Mouse (Mus musculus) kidney, embryonic 15.5 days (tissue): ENCODE measurements around the gene Klhl9. TPM values are rescaled to one million over a fixed set of nuclear protein-coding genes. Genes with fewer than 3 reads are reported as not detected.
"Not testable (repeated sequence)": the region's sequence is repeated elsewhere in the genome, so short reads cannot be mapped to it uniquely, and the experiment has no call there.

Experiments used
- ATAC-seq: fragments of 200-750 bp; cut with Nextera tagmentation; replicated peaks from 2 replicates; pipeline ENCODE4 v1.8.0; 2017; ENCODE audit warnings: moderate TSS enrichment; ENCODE audit not compliant: low FRiP score
- H3K27ac ChIP-seq: fragments of 300-500 bp; sonication (generic); 2 replicates; pipeline ENCODE4 v1.5.1; 2015; ENCODE audit warnings: mild to moderate bottlenecking, inconsistent platforms
- H3K27me3 ChIP-seq: fragments of 300-500 bp; sonication (generic); 2 replicates; pipeline ENCODE4 v1.6.1; 2015; ENCODE audit warnings: inconsistent platforms
- H3K36me3 ChIP-seq: fragments of 300-500 bp; sonication (generic); 2 replicates; pipeline ENCODE4 v1.6.1; 2015; ENCODE audit warnings: inconsistent platforms
- H3K4me1 ChIP-seq: fragments of 300-500 bp; sonication (generic); 2 replicates; pipeline ENCODE4 v1.6.1; 2015; ENCODE audit warnings: inconsistent platforms
- H3K4me2 ChIP-seq: fragments of 300-500 bp; sonication (generic); 2 replicates; pipeline ENCODE4 v1.6.1; 2015; ENCODE audit warnings: moderate library complexity, mild to moderate bottlenecking, inconsistent platforms
- H3K4me3 ChIP-seq: fragments of 300-500 bp; sonication (generic); replicated peaks from 2 replicates; pipeline ENCODE4 v1.5.1; 2015; ENCODE audit warnings: mild to moderate bottlenecking, inconsistent platforms
- H3K9ac ChIP-seq: fragments of 300-500 bp; sonication (generic); 2 replicates; pipeline ENCODE4 v1.6.1; 2015; ENCODE audit warnings: mild to moderate bottlenecking, inconsistent platforms
- H3K9me3 ChIP-seq: fragments of 300-500 bp; sonication (generic); replicated peaks from 2 replicates; pipeline ENCODE4 v1.6.1; 2016; ENCODE audit warnings: inconsistent platforms
- WGBS: fragments of 180-500 bp; shearing (Covaris S2); methylation state at CpG from one replicate; pipeline ENCODE4 v1.1.7; 2015; ENCODE audit warnings: mixed read lengths; 5-methylcytosine and 5-hydroxymethylcytosine counted together
- polyA plus RNA-seq: library from polyadenylated mRNA; unstranded; fragments of >200 nt; fragmentation: Nextera tagmentation; extraction: Ambion mirVana; gene quantifications from 2 replicates; pipeline ENCODE4 v1.2.1, GENCODE M21; 2015

The Klhl9 gene
- polyA plus RNA-seq = 95.2 and 103 TPM in 2 replicates

DNA sequence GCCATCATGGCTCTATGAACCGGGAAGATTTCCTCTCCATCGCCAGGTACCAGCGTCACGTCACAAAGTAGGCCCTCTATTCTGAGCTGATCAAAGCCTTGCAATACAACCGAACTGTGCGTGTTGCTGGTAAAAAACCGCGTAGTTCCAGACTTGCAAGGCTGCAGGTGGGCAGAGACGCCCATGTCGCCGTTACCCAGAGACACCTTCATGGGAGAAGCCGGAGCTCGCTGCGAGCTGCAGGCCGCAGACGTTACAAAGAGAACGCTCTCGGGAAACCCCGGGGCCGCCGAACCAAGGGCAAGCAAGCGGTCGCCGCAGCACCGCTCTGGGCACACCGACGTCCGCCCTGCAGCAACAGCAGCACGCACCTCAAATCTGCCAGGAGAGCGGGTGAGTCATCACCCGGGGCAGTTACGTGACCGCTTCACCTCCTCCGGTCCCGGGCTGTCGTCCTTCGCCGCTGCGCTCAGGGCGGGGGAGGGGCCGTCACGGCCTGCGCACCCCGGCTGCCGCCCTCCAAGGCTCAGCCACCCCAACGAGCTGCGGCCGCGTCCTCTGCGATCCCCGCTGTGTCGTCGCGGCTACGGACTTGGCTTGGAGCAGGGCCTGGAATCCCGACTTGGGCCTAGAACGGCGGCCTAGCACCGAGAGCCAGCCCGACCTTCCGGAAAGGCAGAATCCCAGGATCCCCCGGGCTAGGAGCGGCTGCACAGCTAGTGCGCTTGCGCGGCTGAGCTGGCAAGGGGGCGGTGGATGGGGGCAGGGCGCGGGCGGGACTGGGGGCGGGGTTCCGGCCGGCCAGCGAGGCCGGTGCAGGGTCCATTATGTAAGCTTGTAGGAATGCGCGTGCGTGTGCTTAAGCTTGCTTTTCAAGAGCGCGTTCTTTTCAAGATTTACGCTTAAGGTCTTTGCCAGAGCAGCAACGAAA lies at the start of gene Klhl9, which contains the start of gene Gm26566:
Klhl9 (minus strand) TSS at position 675 of the 931 bp plus-strand sequence.
Gm26566 (plus strand) TSS at position 15 of the 931 bp plus-strand sequence.
- peak within 1 kb of the TSS; percentile 99 for H3K27ac ChIP-seq
- H3K4me2 ChIP-seq = peak within 1 kb of the TSS; percentile 77
- peaks cover 25% of the 10 kb centered on the region for H3K4me1 ChIP-seq
- ATAC-seq = peak; percentile 96
- under 1% methylated on average over 82 of the region's 82 CpGs for WGBS
- peak within 1 kb of the TSS; percentile 99 for H3K9ac ChIP-seq
- H3K4me3 ChIP-seq = peak within 1 kb of the TSS; percentile 92
- H3K27me3 ChIP-seq = no peaks in the 10 kb centered on the region
- peaks cover 17% of the 10 kb centered on the region for H3K36me3 ChIP-seq
- no peaks in the 10 kb centered on the region for H3K9me3 ChIP-seq

DNA sequence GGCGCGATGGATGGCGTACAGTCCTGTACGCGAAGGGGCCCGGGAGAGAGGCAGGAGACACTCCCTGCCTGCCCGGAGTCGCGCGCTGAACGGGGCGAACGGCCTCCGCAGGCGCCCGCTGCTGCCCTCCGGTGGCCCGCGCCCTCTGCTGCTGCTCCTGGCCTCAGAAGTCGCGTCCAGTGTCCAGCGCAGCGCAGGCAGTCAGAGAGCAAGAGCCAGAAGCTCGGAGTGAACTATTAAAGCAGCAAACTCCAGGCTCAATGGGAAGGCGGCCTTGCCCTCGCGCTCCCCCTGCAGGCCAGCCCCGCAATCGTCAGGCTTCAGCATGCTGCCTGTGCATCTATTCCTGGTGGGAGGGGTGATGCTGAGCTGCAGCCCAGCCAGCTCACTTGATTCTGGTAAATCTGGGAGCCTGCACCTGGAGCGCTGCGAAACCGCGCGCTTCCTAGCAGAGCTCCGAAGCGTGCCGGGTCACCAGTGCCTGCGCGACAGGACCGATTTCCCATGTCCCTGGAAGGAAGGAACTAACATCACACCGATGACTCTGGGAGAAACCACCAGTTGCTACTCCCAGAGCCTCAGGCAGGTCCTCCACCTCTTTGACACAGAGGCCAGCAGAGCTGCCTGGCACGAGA lies 41.2 kb upstream of the Klhl9 start:
- peak overlapping the region; percentile 58; the same call in 1 of the 2 replicates for H3K27ac ChIP-seq
- peak overlapping the region; percentile 51 for H3K4me2 ChIP-seq
- H3K27me3 ChIP-seq, ATAC-seq, H3K9me3 ChIP-seq, H3K4me1 ChIP-seq, H3K9ac ChIP-seq, H3K36me3 ChIP-seq: not testable (repeated sequence)
- peak overlapping the region; percentile 33 for H3K4me3 ChIP-seq
- 3% methylated on average over 36 of the region's 42 CpGs for WGBS

- H3K36me3 ChIP-seq, ATAC-seq, H3K4me3 ChIP-seq, H3K4me1 ChIP-seq, H3K9me3 ChIP-seq, H3K9ac ChIP-seq, H3K27me3 ChIP-seq, H3K27ac ChIP-seq: not testable (repeated sequence)
- 51% methylated on average over 9 of the region's 9 CpGs for WGBS
- H3K4me2 ChIP-seq = peak overlapping the region; percentile 53; the same call in 1 of the 2 replicates
These were observed 40.1 kb upstream of the Klhl9 start for GRCm38 (mm10) chr4:88762341-88762740.

DNA sequence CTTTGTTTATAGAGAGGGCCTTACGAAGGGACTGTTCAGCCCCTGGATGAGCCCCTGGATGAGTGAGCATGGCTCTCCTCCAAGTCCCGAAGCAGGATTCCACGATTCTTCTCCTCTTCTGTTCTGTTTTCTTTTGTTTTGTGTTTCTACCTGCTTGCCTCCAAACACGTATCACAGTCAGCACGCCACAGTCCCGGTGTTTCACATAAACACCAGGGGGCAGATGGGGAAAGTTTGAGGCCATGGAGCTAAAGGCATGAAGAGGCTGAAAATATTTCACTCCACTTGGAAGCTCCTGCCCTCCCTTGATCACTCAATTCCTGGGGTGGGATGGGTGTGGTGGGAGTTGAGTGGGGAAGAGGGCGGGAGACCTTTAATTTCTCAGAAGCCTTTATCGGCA lies 39.5 kb upstream of the Klhl9 start:
- H3K36me3 ChIP-seq, ATAC-seq, H3K9ac ChIP-seq, H3K27me3 ChIP-seq, H3K4me1 ChIP-seq, H3K4me2 ChIP-seq, H3K4me3 ChIP-seq, H3K27ac ChIP-seq, H3K9me3 ChIP-seq: not testable (repeated sequence)
- 74% methylated on average over 6 of the region's 8 CpGs for WGBS

GRCm38 (mm10) chr4:88760431-88760830 lies 38.2 kb upstream of the Klhl9 start:
- not testable (repeated sequence) for H3K4me1 ChIP-seq, H3K9ac ChIP-seq, H3K9me3 ChIP-seq, H3K27me3 ChIP-seq, H3K36me3 ChIP-seq, ATAC-seq
- WGBS = under 1% methylated on average over 23 of the region's 28 CpGs
- Histone ChIP-seq H3K27ac (peak overlapping the region; percentile 82), H3K4me2 (peak overlapping the region; percentile 54), H3K4me3 (peak overlapping the region; percentile 34)

GRCm38 (mm10) chr4:88759610-88760268 lies 37.5 kb upstream of the Klhl9 start, which contains the start of gene Gm13283:
TSS of gene Gm13283 (plus strand) at chr4:88760119.
- not testable (repeated sequence) for ATAC-seq, H3K9me3 ChIP-seq, H3K4me1 ChIP-seq, H3K27me3 ChIP-seq, H3K36me3 ChIP-seq, H3K9ac ChIP-seq
- peak within 1 kb of the TSS; percentile 34 for H3K4me3 ChIP-seq
- H3K4me2 ChIP-seq = peak within 1 kb of the TSS; percentile 54
- 21% methylated on average over 10 of the region's 14 CpGs for WGBS
- peak within 1 kb of the TSS; percentile 82 for H3K27ac ChIP-seq

- not testable (repeated sequence) for H3K4me3 ChIP-seq, H3K9me3 ChIP-seq, H3K36me3 ChIP-seq, ATAC-seq, H3K4me2 ChIP-seq, H3K4me1 ChIP-seq, H3K9ac ChIP-seq, H3K27me3 ChIP-seq, H3K27ac ChIP-seq
- WGBS = 90% methylated on average over 9 of the region's 9 CpGs
These were observed 36.5 kb upstream of the Klhl9 start for GRCm38 (mm10) chr4:88758751-88759150.

DNA sequence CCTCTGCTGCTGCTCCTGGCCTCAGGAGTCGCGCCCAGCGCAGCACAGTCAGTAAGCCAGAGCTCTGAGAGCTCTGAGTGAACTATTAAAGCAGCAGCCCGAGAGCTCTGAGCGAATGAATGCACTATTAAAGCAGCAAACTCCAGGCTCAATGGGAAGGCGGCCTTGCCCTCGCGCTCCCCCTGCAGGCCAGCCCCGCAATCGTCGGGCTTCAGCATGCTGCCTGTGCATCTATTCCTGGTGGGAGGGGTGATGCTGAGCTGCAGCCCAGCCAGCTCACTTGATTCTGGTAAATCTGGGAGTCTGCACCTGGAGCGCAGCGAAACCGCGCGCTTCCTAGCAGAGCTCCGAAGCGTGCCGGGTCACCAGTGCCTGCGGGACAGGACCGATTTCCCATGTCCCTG lies 35.4 kb upstream of the Klhl9 start:
- WGBS = 0% methylated on average over 21 of the region's 21 CpGs
- ATAC-seq = peak; percentile 100
- not testable (repeated sequence) for H3K27me3 ChIP-seq, H3K9me3 ChIP-seq, H3K36me3 ChIP-seq, H3K4me1 ChIP-seq
- Histone ChIP-seq H3K4me3 (peak overlapping the region; percentile 56), H3K27ac (peak overlapping the region; percentile 97), H3K9ac (peak overlapping the region; percentile 66; the same call in 1 of the 2 replicates), H3K4me2 (peak overlapping the region; percentile 83)

DNA sequence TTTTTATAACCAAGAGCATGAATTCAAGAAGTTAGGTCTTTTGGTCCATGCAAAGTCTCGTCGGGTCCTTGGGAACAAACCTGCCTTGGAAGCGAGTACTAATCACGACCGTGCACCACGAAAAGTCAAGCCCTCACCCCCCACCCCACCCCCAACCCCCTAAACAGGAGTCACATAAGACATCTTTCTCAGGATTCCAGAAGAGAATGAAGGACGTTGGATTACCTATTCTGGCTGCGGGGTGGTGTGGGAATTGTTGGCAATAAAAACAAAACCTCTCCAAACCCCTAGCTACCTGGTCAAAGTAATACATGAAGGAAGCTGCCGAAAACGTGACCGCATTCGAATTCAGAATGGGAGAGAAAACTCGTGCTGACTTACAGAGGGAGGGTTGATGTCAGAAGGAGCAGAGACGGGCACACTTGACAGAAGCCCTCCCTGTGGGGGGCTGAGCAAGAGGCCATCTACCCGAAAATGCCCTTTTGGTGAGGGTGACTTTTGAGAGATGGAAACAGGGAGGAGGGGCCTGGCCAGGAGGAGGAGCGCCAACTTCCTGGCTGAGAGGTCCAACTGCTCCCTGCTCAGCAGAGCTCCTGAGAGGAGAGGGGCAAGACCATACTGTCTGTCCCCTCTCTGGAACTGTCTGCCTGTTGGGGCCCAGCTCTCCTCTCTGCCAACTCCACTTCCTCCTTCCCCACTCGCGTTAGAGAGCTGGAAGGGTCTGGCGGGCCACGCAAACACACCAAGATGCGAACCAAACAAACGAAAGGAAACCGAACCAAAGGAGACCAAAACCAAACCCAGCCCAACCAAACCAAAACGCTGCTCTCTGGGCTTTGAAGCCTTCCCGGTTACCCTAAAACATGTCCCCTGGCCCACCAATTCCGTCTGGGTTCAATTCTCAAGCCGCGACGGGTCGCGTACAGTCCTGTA lies 34.6 kb upstream of the Klhl9 start:
- 8% methylated on average over 29 of the region's 31 CpGs for WGBS

DNA sequence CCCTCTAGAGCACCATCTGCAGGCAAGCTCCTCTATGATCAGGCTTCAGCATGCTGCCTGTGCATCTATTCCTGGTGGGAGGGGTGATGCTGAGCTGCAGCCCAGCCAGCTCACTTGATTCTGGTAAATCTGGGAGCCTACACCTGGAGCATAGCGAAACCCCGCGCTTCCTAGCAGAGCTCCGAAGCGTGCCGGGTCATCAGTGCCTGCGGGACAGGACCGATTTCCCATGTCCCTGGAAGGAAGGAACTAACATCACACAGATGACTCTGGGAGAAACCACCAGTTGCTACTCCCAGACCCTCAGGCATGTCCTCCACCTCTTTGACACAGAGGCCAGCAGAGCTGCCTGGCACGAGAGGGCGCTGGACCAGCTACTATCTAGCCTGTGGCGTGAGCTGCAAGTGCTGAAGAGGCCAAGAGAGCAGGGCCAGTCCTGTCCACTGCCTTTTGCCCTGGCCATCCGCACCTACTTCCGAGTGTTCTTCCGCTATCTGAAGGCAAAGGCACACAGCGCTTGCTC lies 32.6 kb upstream of the Klhl9 start, which contains the start of gene Gm13271:
Gm13271 (plus strand) TSS at position 51 of the 523 bp plus-strand sequence.
- not testable (repeated sequence) for H3K4me2 ChIP-seq, H3K36me3 ChIP-seq, H3K27ac ChIP-seq, H3K9me3 ChIP-seq, H3K9ac ChIP-seq, ATAC-seq, H3K4me3 ChIP-seq, H3K4me1 ChIP-seq, H3K27me3 ChIP-seq
- 82% methylated on average over 15 of the region's 15 CpGs for WGBS

More for the DNA sequence above, 34.6 kb upstream of the Klhl9 start:
- not testable (repeated sequence) for H3K4me1 ChIP-seq, H3K36me3 ChIP-seq, H3K27me3 ChIP-seq, H3K9me3 ChIP-seq, ATAC-seq
- peak overlapping the region; percentile 83 for H3K4me2 ChIP-seq
- H3K27ac ChIP-seq = peak overlapping the region; percentile 97
- peak overlapping the region; percentile 66 for H3K9ac ChIP-seq
- H3K4me3 ChIP-seq = peak overlapping the region; percentile 56

GRCm38 (mm10) chr4:88749926-88750325 lies 27.7 kb upstream of the Klhl9 start:
- Histone ChIP-seq H3K27me3 (no peaks in the 10 kb centered on the region), H3K4me2 (no peak overlapping the region), H3K27ac (no peak overlapping the region), H3K4me3 (no peak overlapping the region), H3K4me1 (no peaks in the 10 kb centered on the region), H3K36me3 (no peaks in the 10 kb centered on the region), H3K9ac (no peak overlapping the region), H3K9me3 (no peaks in the 10 kb centered on the region)
- no peak for ATAC-seq
- WGBS = 58% methylated on average over 6 of the region's 6 CpGs
